Mouse (Mus musculus) urinary bladder, adult 18-20 months (tissue): ENCODE measurements around the gene Gm20662.
A peak's percentile ranks its signal among the peaks of the same experiment; 100 is the strongest.

Experiments
- DNase-seq, 2 experiments: peaks; one replicate each; pipeline ENCODE4 v3.0.0; 2022; ENCODE audit warnings: low spot score in 2 of 2, mixed read lengths in 2 of 2

Gene Gm20662

GRCm38 (mm10) chr9:107996049-107996448 is at the start of gene Gm20662:
Gene Gm20662, plus strand, starts transcription at chr9:107996349.
- no peak for DNase-seq

GRCm38 (mm10) chr9:107947241-107948194 is 48.6 kb upstream of the Gm20662 start:
- no peak for DNase-seq

GRCm38 (mm10) chr9:107949184-107949921 is 46.8 kb upstream of the Gm20662 start:
- DNase-seq = no peak

GRCm38 (mm10) chr9:107949922-107950235 is 46.3 kb upstream of the Gm20662 start, which contains the start of gene Traip:
Gene Traip, plus strand, starts transcription at chr9:107950136.
- DNase-seq = no peak

GRCm38 (mm10) chr9:107950460-107951355 is 45.4 kb upstream of the Gm20662 start:
- peak; percentile 85 for DNase-seq

- DNase-seq = no peak
Observed at GRCm38 (mm10) chr9:107955613-107956289, 40.4 kb upstream of the Gm20662 start.

GRCm38 (mm10) chr9:107957141-107957540 is 39.0 kb upstream of the Gm20662 start:
- no peak for DNase-seq

GRCm38 (mm10) chr9:107959896-107960295 is 36.3 kb upstream of the Gm20662 start:
- DNase-seq = no peak

GRCm38 (mm10) chr9:107960928-107961327 is 35.2 kb upstream of the Gm20662 start:
- DNase-seq = no peak

- DNase-seq = no peak
Observed at GRCm38 (mm10) chr9:107961351-107961762, 34.8 kb upstream of the Gm20662 start.

GRCm38 (mm10) chr9:107961881-107962280 is 34.3 kb upstream of the Gm20662 start:
- DNase-seq = no peak

GRCm38 (mm10) chr9:107962916-107963315 is 33.2 kb upstream of the Gm20662 start:
- DNase-seq = no peak

- peak; percentile 44 to 72 for DNase-seq
Observed at GRCm38 (mm10) chr9:107963700-107964099, 32.4 kb upstream of the Gm20662 start.

- no peak for DNase-seq
Observed at GRCm38 (mm10) chr9:107964681-107965080, 31.5 kb upstream of the Gm20662 start.

GRCm38 (mm10) chr9:107966676-107967075 is 29.5 kb upstream of the Gm20662 start:
- no peak for DNase-seq

- no peak for DNase-seq
Observed at GRCm38 (mm10) chr9:107967437-107967836, 28.7 kb upstream of the Gm20662 start.

- no peak for DNase-seq
Observed at GRCm38 (mm10) chr9:107968531-107968930, 27.6 kb upstream of the Gm20662 start.

GRCm38 (mm10) chr9:107970311-107970710 is 25.8 kb upstream of the Gm20662 start:
- no peak for DNase-seq

- DNase-seq = no peak
Observed at GRCm38 (mm10) chr9:107971690-107972541, 24.2 kb upstream of the Gm20662 start.
